Mouse (Mus musculus) MEL (cell line): Measurements from ENCODE around the gene Col11a2.

Experiments
- CHD1 ChIP-seq: IDR thresholded peaks from 2 replicates; pipeline ENCODE4 v1.6.1; 2012; ENCODE audit warnings: low read depth, mild to moderate bottlenecking, inconsistent platforms, low read length, improper control_type of control experiment
- CTCF ChIP-seq, 3 experiments: IDR thresholded peaks in 2 of 3; conservative IDR thresholded peaks in 1 of 3; 2 replicates each; pipeline ENCODE4 v1.5.1; 2011 to 2012; ENCODE audit warnings: low read length in 3 of 3, low read depth in 2 of 3, mild to moderate bottlenecking in 2 of 3, improper control_type of control experiment in 1 of 3, inconsistent platforms in 1 of 3, mixed read lengths in 1 of 3, moderate library complexity in 1 of 3; ENCODE audit not compliant: control insufficient read depth in 1 of 3, insufficient read depth in 1 of 3, poor library complexity in 1 of 3, severe bottlenecking in 1 of 3
- ETS1 ChIP-seq: IDR thresholded peaks from 2 replicates; pipeline ENCODE4 v1.6.1; 2012; ENCODE audit warnings: low read depth, mild to moderate bottlenecking, inconsistent platforms, low read length, improper control_type of control experiment, moderate library complexity
- MAX ChIP-seq: IDR thresholded peaks from 2 replicates; pipeline ENCODE4 v1.6.1; 2011; ENCODE audit warnings: low read length, improper control_type of control experiment
- MYB ChIP-seq: IDR thresholded peaks from 2 replicates; pipeline ENCODE4 v1.6.1; 2011; ENCODE audit warnings: mild to moderate bottlenecking, low read depth, low read length, improper control_type of control experiment
- POLR2A ChIP-seq, 2 experiments: IDR thresholded peaks; 2 replicates each; pipeline ENCODE4 v1.6.1; 2011 to 2012; ENCODE audit warnings: low read length in 2 of 2, mild to moderate bottlenecking in 2 of 2, control low read depth in 1 of 2, improper control_type of control experiment in 1 of 2, low read depth in 1 of 2, moderate library complexity in 1 of 2; ENCODE audit not compliant: control insufficient read depth in 1 of 2, insufficient read depth in 1 of 2, poor library complexity in 1 of 2
- POLR2AphosphoS5 ChIP-seq: IDR thresholded peaks from 2 replicates; pipeline ENCODE4 v1.6.1; 2012; ENCODE audit warnings: low read depth, borderline replicate concordance, mild to moderate bottlenecking, inconsistent platforms, low read length, moderate library complexity, mixed read lengths
- USF2 ChIP-seq, 2 experiments: IDR thresholded peaks; 2 replicates each; pipeline ENCODE4 v1.6.1; 2011 to 2012; ENCODE audit warnings: improper control_type of control experiment in 2 of 2, low read length in 2 of 2, borderline replicate concordance in 1 of 2, inconsistent platforms in 1 of 2, low read depth in 1 of 2, mild to moderate bottlenecking in 1 of 2; ENCODE audit not compliant: insufficient read depth in 1 of 2

GRCm38 (mm10) chr17:34108460-34108859, 69.2 kb downstream of the Col11a2 start:
- TF ChIP-seq MAX (no peak), ETS1 (no peak), CTCF (IDR thresholded peaks at IDR 0.05 in 2 of 3, conservative IDR thresholded peaks at IDR 0.05 in 1 of 3; ENCODE audit: control insufficient read depth in 1 of 3, insufficient read depth in 1 of 3, low read depth in 2 of 3, low read length in 3 of 3, poor library complexity in 1 of 3, severe bottlenecking in 1 of 3) (no peak), POLR2A (IDR thresholded peaks at IDR 0.05; ENCODE audit: control insufficient read depth in 1 of 2, insufficient read depth in 1 of 2, low read depth in 1 of 2, low read length in 2 of 2, poor library complexity in 1 of 2) (no peak), CHD1 (no peak), USF2 (IDR thresholded peaks at IDR 0.05; ENCODE audit: borderline replicate concordance in 1 of 2, insufficient read depth in 1 of 2, low read depth in 1 of 2, low read length in 2 of 2) (no peak), MYB (no peak), POLR2AphosphoS5 (no peak)
